Mouse (Mus musculus) cerebellum, postnatal 14 days (tissue): Measurements from ENCODE around the gene Mllt3.
"Not testable (repeated sequence)": the region's sequence is repeated elsewhere in the genome, so short reads cannot be mapped to it uniquely, and the experiment has no call there.

Experiments
- DNase-seq, 2 experiments: peaks; one replicate each; pipeline ENCODE4 v3.0.0; 2021; ENCODE audit warnings: mixed read lengths in 2 of 2

Gene Mllt3

GRCm38 (mm10) chr4:88011870-88012572, 21.1 kb downstream of the Mllt3 start:
- no peak for DNase-seq

GRCm38 (mm10) chr4:88010441-88010840, 22.7 kb downstream of the Mllt3 start:
- no peak for DNase-seq

GRCm38 (mm10) chr4:88005801-88006200, 27.4 kb downstream of the Mllt3 start:
- DNase-seq, result no peak

DNA sequence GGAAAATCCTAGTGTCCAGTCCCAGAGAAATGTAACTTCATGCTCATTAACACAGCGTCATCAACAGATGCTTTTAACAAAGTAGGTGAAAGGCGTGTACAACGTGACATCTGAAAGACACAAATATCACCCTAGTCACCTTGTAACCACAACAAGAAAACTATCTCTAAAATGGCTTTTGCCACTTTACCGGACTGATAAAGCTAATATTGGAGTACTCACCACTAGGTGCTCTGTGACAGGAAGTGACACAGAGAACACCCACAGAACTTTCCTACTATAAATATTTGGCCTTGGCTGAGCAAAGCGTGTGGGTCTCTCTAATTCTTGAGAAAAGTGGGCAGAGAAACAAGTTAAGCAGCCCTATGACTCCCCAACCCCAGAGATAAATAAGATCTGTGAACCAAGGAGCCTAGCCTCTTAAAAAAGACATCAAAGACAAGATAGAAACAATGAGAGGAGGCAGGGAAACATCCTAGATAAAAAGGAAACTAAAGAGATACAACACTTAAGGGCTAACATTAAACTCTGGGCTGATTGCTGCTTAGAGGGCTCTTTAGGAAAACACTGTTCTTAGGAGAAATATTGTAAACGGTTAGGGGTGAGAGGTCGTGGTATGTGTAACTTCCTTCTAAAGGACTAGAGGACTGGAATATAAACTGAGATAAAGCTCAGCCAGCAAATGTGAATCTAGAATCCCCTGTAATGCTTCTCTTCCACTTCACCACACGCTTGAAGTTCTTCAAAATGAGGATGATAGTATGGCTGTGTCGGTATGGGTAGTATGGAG, 29.8 kb downstream of the Mllt3 start:
- DNase-seq, result no peak

GRCm38 (mm10) chr4:87991710-87992109, 41.5 kb downstream of the Mllt3 start:
- DNase-seq, result no peak

DNA sequence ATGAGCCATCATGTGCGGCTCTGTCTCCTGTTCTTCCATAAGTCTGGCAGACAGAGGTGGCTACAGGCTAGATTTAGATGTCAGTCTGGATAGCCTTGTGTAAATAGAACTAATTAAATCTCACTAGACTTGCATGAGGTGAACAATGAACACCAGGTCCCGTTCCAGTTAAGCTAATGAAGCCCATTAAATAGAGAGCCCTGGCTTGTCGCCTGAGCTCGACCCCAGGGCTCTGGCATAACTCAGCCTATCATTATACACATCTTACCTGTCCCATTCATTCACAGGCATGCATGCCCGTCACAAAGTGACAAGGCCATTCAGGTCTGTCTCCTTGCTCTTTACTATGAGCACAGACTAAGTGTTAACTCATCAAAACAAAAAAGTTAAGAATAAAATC, 42.2 kb downstream of the Mllt3 start:
- DNase-seq, result no peak

DNA sequence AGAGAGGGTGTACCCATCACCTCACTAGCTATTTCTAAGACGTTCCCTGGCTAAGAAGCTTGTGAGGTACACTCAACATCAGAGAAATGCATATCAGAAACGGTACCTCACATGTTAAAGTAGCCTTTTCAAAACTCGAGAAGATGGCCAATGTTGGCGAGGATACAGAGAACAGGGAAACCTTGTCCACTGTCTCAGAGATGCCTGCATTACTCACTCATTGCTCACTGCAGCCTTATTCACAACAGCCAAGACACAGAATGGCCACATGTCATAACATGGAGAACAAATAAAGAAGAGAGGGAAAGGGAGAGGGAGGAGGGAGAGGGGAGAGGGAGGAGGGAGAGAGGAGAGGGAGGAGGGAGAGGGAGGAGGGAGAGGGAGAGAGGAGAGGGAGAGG, 47.9 kb downstream of the Mllt3 start:
- no peak for DNase-seq

- no peak for DNase-seq
Observed at GRCm38 (mm10) chr4:87984589-87984988, 48.6 kb downstream of the Mllt3 start.

- DNase-seq, result no peak
Observed at GRCm38 (mm10) chr4:87984091-87984490, 49.1 kb downstream of the Mllt3 start.

- DNase-seq, result no peak
Observed at GRCm38 (mm10) chr4:87982578-87982977, 50.6 kb downstream of the Mllt3 start.

DNA sequence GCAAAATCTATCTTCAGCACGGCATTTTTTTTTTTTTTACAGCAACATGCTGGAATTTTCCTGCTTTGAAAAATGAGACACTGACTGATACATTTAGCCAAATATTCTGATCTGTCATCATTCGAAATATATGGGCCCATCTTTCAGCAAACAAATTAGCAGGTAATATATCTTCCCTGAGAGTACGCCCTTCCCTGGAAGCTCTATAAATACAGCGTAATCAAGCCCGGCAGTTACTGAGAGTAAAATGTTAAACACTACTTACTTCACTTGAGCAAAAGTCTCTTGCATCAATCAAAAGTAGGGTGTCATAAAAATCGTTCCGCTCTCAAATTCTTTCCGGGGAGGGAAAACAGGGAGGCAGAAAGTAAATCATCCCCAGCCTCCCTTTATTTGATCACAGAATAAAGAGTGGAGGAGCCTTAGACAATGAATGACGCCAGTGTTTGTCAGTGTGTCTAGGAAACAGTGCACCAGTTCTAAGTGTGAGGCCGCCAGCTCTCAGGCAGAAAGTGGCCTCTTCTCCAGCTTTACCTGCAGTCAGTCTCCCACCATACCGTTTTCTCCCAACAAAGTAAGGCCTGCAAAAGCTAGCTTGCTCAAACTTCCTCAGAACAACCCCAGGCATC, 55.2 kb downstream of the Mllt3 start:
- DNase-seq, result no peak

DNA sequence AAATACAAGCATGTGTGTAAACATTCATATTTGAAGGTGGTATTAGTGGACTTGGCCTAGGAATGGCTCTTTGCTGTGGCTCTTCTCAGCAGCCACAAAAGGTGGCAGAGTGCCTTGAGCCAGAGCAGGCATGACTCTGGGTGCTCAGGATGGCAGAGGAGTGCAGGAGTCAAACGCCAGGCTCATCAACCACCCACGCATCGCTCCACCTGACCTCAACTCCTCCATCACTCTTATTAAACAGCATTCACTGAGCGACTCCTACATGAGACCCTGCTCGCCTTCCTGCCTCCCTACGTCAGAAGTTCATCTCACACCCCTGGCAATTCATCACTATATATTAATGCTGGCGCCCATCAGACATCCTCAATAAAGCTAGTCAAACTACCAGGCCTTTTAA, 67.3 kb downstream of the Mllt3 start:
- DNase-seq, result no peak

DNA sequence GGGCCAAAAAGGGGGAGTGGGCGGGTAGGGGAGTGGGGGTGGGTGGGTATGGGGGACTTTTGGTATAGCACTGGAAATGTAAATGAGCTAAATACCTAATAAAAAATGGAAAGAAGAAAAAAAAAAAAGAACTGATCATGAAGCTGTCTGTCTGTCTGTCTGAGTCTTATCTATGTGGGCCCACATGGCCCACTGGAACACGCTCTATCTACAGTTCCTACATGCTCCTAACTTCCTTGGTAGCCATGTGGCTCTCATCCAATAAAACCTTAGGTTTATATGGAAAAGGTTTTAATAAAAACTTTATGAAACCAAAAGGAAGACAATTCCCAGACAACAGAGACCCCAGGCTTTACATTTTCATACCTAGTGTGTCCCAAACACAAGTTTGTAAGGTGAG, 68.3 kb downstream of the Mllt3 start:
- DNase-seq, result not testable (repeated sequence)

DNA sequence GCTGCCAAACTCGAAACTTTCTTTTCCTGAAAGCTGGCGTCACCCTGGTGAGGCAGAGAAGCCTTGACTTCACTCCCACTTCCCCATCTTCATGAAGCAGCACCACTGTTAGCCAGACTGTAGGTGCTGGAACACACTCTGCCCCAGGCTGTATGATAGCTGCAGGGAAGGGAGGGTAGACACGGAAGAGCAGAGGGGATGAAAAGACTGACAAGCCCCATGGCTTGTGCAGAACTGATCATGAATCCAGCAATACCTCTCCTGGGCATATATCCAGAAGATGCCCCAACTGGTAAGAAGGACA, 69.4 kb downstream of the Mllt3 start:
- no peak for DNase-seq

DNA sequence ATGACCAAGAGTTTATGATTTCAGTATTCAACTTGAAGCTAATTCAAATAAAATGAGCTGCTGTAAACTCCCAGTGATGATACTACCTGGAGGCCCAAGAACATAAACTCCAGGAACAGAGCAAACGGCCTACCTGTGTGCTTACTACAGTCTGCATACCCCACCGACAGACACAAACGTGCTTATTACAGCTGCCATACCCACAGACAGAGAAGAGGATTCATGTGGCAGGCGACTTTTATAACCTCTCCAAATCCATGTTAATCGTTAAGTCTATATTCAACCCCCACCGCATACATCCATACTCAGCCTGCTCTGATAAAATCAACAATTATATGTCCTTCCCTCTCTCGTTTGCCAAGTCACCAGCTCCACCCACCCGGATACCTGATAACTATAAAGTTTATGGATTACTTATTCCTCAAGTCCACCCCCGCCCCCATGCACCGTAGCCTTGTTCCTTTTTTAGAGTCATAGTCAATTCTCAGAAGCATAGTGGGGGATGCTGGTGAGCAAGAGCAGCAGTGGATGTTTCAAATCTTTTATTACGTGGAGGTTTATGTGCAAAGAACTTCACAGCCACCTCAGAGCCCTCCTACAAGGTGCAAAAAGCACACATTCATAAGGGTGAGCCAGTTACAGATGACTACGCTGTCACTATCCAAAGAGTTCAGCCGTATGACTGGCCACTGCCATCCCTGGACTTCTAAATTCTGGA, 70.0 kb downstream of the Mllt3 start:
- DNase-seq, result no peak

DNA sequence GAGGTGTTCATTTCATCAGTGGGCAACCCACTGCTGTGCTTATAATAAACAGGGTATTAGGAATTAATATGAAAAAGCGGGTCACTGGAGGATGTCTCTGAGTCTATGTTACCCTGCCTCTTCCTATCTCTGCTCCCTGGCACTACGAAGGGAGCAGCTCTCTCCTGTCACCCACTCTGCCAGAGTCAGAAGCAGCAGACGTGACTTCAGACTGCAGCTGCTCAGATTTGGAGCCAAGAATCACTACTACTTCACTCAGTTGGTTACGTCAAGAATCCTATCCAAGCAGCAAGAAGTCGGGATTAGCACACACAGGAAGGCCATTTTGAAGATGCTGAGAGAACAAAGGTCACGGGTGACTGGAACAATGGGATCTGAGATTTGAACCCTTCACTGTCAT, 71.3 kb downstream of the Mllt3 start:
- DNase-seq, result no peak

DNA sequence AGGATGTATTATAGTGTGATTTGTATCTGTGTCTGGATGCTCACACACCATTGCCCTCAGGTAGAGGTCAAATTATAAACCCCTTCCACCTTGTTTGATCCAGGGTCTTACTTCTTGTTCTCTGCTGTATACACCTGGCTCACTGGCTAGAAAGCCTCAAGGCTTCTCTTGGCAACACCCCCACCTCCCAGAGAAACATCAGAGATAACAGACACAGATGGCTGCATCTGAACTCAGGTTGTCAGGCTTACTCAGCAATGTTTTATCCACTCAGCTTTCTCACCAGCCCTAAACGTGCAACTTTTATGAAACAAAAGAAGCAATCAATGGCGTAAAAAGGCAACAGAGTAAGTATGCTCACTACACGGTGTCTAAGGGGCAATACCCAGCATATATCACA, 75.3 kb downstream of the Mllt3 start:
- DNase-seq, result no peak

GRCm38 (mm10) chr4:87957198-87957597, 76.0 kb downstream of the Mllt3 start:
- DNase-seq, result no peak

DNA sequence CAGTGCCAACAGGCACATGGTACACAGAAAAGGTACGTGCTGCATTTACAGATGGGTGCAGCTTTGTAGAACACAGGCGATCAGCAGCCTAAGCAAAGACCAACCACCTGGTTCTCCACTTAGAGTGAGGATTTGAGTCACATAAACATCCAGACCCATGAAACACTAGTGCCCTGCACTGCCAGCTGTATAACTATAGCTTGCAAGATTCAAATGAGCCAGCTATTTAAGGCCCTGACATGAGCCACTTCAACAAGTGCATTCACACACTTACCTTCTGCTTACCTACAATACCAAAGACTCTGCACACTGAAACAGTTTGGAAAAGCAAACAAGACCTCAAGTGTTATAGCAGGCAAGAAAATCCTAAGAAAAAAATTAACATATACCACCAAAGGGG, 78.0 kb downstream of the Mllt3 start:
- no peak for DNase-seq

DNA sequence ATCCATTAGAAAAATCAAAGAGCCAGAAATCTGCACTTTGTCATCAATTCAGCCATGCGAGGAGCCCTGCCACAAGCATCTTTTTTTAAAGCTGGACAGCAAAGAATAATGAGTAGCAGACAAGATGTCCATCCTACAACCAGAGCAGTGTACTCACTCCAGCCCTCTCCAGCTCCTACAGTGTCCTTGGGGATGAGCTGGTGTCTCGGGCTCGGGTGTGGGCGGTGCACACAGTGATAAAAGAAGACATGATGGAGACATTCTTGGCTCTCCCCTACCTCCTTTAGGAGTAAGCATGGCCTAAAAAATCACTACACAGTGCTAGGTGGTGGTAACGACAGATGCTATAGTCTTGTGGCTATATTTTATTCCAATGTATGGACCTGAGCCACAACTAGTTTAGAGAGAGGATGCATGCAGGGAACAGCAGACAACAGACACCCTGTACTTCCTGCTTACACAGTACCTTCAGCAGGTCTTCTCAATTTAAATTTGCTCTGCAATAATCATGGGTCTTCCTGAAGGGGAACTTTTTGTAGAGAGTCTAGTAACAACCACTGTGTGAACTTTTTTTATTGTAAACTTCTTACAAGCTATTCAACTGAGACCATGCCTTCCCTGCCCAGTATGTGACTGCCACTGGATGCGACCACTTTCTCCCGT, 78.6 kb downstream of the Mllt3 start:
- DNase-seq, result no peak

GRCm38 (mm10) chr4:87953736-87954135, 79.4 kb downstream of the Mllt3 start:
- no peak for DNase-seq

DNA sequence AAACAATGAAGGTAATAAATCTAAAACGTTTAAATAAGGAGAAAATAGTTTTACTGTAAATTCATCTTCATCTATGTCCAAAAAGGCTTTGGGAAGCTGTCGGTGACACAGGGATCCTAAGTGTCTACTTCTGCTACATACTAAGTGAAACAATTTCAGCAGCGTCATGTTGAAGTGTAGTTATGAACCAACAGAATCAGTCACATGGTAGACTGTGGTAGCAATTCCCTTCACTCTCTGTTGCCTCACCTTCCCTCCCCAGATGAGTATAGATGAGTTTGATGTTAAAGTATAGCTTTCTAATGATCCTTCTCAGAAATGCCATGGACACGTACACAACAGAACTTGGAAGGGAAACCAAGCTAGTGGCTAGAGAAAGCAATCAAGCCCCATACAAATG, 79.9 kb downstream of the Mllt3 start:
- DNase-seq, result no peak

DNA sequence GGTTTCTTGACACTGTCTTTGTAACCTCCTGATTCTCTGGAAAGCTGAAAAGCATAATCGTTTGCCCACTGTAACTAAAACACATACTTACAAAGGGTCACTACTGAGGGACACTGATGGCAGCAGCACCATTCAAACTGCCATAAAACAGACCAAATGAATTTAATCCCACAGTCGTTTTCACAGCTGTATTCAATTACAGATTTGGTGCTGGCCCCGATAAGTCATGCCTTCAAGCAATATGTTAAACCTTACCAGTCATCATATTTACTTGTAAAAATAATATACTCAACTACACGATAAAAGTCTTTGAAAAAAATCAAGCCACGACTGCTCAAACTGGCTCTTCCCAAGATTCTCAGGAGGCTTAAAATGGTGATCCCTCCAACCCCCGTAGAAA, 83.7 kb downstream of the Mllt3 start:
- DNase-seq, result no peak
